Mouse (Mus musculus) heart, adult 9 months (tissue): Measurements from ENCODE around the gene Gm5294.

ENCODE experiments used
- DNase-seq, 2 experiments: peaks; one replicate each; pipeline ENCODE4 v3.0.0; 2022; ENCODE audit warnings: low spot score in 2 of 2

Gene Gm5294

DNA sequence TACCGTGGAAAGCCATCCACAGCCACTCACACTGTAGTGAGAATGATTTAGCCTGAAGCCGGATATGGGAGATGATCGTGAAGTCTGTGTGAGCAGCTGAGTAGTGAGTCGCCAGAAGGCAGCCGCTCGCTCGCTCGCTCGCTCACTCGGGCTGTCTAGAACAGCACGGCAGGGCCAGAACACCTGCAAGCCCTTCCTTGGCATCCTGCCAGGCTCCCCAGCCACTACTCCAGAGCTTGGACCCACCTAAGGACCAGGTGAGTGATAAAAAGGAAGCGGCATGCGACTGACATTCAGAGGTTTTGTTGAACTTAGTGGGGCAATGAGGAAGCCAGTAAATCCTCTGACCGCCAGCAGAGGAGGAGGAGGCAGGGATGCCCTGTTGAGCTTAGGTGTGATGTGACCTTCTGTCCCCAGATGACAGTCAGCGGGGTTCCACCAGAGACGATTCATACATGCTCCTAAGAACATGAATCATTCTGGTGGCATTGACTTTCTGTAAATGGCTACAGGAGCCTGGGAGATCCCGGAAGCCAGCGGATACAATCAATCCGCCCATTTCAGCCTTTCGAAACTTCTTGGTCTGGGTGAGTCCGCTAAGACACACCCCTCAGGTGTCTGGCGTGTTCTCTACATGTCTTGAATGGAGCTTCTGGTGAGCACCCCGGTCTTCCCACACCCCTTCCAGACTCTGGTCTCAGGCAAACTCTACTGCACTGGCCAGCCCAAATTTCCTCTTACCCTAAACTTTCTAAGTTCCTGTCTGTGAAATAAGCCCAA lies 30.0 kb downstream of the Gm5294 start:
- no peak for DNase-seq

DNA sequence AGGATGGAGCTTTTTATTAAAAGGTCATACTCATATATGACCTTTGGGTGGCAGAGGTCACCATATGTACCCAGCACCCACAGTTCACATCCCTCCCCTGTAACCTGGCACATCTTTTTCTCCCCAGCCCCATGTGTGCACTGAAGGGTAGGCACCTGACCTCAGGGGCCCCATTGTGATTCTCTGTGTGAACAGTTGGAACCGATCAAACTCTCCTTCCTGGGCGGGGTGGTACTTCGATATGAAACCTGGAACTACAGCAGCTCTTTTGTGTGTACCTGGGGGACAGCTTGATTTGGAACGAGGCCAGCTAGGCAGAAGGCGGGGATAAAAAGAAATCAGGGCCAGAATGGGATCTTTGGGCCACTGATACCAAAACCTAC lies 30.6 kb downstream of the Gm5294 start:
- DNase-seq = no peak

- no peak for DNase-seq
Measured at GRCm38 (mm10) chr5:138851296-138851780, 31.5 kb downstream of the Gm5294 start.

DNA sequence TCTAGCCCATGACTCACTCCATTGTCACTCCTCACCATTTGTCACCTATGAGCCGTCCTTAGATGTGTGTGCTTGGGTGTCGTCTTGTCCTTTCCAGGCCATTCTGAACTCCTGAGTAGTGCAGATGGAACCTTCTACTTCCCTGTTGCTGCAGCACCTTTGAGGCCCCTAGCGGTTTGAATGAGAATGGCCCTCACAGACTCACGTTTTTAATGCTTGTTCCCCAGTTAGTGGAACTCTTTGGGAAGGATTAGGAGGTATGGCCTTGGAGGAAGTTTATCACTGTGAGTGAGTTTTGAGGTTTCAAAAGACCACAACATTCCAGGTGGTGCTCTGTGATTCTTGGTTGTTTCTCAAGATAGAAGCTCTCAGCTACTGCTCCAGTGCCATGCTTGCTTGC lies 32.3 kb downstream of the Gm5294 start:
- DNase-seq = no peak

- no peak for DNase-seq
Measured at GRCm38 (mm10) chr5:138853349-138853748, 33.5 kb downstream of the Gm5294 start.

DNA sequence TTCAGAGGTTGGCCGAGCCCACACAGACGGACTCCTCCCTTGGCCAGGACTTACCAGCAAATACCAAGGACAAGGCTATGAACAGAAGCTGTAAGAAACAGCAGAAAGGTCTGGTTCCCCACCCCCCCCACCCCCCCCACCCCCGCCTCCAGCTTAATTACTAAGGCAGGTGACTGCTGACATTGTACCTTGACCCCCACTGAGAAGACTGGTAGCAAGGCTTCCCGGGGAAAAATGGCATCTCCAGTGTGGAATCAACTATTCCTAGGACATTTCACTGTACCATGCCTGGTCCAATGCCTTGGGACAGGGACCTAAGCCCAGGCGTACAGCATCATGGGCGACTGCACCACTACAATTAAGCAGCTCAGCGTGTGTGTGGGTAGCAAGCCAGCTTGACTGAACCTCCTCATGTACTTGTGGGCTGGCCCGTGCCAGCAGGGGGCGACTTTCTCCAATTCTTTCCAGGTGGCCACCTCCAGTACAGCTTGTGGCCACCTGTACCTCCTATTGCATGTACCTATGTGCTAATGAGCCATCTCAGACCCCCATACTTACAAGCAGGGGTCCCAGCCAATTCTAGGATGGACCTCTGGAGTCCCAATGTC lies 37.2 kb downstream of the Gm5294 start:
- DNase-seq = peak; percentile 28 to 72

DNA sequence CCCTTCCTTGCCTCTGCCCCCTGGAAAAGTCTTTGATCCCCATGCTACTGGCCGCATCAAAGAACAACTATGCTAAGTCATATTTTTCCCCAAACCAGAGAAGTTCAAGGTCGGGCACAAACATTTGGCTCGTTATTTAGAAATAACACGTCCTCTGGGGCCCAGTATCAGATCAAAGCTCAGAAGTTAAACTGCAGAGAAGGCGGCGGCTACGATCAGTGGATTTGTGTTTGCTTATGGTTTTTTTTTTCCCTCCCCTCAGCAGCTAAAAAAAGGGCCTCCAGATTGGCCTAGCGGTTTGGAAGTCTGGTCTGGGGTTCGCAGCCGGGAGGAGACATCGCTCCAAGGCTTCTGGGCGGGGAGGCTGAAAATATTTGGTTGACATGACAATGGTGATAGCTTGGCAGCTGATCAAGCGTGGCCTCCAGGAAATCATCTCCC lies 38.0 kb downstream of the Gm5294 start:
- DNase-seq = no peak

DNA sequence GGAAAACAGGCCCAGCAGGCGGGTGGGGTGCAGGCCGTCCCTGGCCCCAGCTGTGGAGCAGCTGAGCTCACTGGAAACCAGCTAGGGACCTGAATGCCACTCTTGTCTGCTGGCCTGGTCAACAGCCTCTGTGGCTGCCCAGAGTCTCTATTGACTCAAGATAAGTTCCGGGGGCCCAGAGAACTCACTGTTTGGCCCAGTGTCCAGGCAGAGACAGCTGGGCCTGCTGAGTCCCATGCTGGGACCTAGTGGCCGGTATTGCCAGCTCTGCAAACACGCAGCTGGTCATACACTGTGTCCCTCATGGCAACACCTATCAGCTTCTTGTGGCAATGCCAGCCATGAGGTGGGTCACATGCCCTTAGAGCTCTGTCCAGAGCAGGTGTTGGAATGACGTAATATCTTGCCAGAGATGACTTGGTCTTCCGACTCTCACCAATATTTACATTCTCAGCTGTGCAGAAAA lies 43.8 kb downstream of the Gm5294 start:
- peak in 1 of 2 experiments; percentile 13 for DNase-seq

DNA sequence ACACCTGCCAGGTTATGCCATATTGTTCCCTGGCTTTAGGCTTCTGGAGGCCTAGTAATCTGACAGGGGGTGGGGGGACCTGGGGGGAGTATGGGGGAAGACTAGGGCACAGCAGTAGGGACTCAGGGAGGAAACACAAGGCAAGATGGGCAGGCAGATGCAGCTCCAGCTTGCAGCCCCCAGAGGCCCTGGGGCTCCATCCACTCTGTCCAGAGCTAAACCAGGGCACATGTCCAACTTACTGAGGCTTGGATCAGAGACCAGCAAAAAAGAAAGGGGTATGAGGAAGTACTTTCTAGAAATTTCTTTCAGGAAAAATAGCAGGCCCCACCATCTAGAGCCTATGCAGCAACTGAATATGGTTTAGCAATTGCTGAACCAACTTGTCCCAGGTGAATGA lies 44.3 kb downstream of the Gm5294 start:
- DNase-seq = no peak

DNA sequence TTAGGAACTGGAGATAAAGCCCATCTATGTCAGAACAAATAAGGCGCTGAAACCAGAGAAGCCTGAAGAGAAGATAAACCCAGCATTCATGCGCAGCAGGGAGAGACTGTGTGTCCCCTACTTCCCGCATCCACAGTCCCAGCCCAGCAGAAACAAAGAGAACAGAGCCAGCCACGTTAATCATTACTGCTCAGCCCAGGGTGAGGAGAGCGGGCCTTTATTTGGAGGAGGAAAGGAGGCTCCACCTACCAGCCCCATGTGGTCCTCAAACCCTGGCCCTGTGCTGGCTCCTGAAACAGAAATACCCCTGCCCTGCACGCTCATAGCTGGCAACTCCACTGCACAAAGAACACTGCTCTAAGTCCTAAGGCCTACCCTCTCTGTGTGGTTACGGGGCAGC lies 45.0 kb downstream of the Gm5294 start:
- no peak for DNase-seq

DNA sequence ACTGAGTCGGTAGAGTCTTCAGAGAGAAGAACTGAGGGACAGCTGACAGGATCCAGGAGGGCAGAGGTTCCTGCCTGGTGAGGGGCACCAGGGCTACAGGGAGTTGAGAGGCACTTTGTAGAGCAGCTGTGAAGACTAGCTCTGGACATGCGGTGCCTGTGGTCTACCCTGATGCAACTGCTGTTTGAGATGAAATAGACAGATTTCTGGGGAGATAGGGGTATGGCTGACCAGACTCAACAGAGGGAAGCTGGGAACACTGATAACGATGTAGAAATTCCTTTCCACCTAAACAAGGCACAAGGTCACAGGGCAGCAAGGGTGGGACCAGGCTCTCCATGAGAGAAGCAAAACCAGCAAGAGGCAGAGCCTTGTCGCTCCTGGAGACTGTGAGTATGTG lies 45.8 kb downstream of the Gm5294 start:
- DNase-seq = no peak
